Mouse (Mus musculus) large intestine, adult 2 months (tissue): ENCODE measurements around the gene Sun2. TPM values are rescaled to one million over a fixed set of nuclear protein-coding genes. Genes with fewer than 3 reads are reported as not detected.

Source experiments
- DNase-seq: peaks from one replicate; pipeline ENCODE4 v3.0.0-alpha.2; 2012; ENCODE audit warnings: low read depth, low spot score
- WGBS: fragments of 180-500 bp; shearing (Covaris S2); methylation state at CpG from one replicate; pipeline ENCODE4 v1.1.7; 2018; 5-methylcytosine and 5-hydroxymethylcytosine counted together
- polyA plus RNA-seq: library from polyadenylated mRNA; depleted of rRNA; stranded (reverse); fragments of >200 nt; gene quantifications from 2 replicates; pipeline ENCODE4 v1.2.3, GENCODE M21; 2012; rRNA removed

Sun2 gene
- 18.9 and 19.0 TPM in 2 replicates for polyA plus RNA-seq

- peak; percentile 55 for DNase-seq
- whole genome bisulfite sequencing = under 1% methylated on average over 93 of the region's 93 CpGs
These were observed at the start of gene Sun2 for GRCm38 (mm10) chr15:79741921-79742705. Gene Sun2 (minus strand): TSS chr15:79742536.

- 10% methylated on average over 12 of the region's 12 CpGs for WGBS
- peak; percentile 13 for DNase-seq
These were observed 49.2 kb upstream of the Sun2 start for GRCm38 (mm10) chr15:79791502-79791901.

GRCm38 (mm10) chr15:79790905-79791304 lies 48.6 kb upstream of the Sun2 start:
- 78% methylated on average over 6 of the region's 6 CpGs for WGBS
- DNase-seq = no peak

GRCm38 (mm10) chr15:79790111-79790510 lies 47.8 kb upstream of the Sun2 start:
- DNase-seq = no peak
- WGBS = 59% methylated on average over 8 of the region's 8 CpGs

DNA sequence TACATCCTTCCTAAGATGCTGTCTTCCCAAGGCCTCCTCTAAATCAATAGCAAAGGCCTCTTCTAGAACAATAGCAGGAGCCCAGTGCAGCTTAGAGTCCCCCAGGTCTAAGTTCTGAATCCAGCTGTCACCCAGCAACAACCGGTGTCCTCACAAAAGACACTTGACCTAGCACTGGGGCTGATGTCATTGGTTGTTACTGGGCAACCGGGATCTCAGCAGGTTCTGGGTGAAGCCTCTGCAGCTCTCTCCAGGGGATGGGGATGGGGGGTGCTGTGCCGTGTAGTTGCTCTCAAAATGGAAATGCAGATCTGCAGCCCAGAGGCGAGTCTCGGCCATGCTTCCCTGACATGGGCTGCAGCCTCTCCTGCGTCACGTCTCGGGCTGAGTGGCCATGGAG lies 45.5 kb upstream of the Sun2 start:
- DNase-seq = no peak
- WGBS = 59% methylated on average over 8 of the region's 8 CpGs

GRCm38 (mm10) chr15:79785056-79785455 lies 42.7 kb upstream of the Sun2 start:
- DNase-seq = no peak
- WGBS = 53% methylated on average over 1 of the region's 1 CpGs

DNA sequence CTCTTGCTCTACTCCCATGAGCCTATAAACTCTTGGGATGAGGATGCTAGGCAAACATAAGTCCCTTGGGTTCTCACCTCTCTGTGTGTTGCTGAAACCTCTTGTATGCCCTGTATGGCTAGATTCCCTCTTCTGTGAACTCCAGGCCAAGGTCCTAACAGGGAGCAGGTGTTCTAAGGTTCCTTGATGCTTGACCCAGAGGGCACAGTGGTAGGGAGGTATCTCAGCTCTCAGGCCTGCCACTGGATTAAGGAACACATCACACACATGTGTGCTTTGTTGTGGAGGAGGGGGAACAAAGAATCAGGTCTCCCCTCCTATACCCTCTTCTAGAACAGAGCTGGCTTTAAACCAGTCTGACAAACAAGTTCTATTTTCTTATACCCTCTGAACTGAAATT lies 35.4 kb upstream of the Sun2 start, which contains the start of gene Dnal4:
TSS of gene Dnal4 (minus strand) at position 101 of the 400 bp plus-strand sequence.
- no peak for DNase-seq

DNA sequence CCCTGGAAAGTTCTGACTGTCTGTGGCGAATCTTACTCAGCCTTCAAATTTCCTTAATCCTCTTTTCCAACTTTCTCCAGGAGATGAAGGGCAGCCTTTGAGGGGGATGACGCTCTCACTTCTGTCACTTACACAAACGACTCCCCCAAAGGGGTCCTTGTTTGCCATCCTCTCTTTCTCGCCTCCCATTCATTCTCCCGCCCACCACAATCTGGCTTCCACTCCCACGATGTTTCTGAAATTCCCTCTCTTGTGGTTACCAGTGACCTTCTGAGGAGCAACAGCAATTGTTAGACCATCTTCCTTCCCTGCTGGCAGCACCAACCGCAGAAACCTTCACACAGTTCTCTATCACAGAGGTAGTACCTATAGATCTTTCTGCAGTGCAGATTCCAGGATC lies 33.3 kb upstream of the Sun2 start:
- WGBS = 66% methylated on average over 7 of the region's 7 CpGs
- no peak for DNase-seq

DNA sequence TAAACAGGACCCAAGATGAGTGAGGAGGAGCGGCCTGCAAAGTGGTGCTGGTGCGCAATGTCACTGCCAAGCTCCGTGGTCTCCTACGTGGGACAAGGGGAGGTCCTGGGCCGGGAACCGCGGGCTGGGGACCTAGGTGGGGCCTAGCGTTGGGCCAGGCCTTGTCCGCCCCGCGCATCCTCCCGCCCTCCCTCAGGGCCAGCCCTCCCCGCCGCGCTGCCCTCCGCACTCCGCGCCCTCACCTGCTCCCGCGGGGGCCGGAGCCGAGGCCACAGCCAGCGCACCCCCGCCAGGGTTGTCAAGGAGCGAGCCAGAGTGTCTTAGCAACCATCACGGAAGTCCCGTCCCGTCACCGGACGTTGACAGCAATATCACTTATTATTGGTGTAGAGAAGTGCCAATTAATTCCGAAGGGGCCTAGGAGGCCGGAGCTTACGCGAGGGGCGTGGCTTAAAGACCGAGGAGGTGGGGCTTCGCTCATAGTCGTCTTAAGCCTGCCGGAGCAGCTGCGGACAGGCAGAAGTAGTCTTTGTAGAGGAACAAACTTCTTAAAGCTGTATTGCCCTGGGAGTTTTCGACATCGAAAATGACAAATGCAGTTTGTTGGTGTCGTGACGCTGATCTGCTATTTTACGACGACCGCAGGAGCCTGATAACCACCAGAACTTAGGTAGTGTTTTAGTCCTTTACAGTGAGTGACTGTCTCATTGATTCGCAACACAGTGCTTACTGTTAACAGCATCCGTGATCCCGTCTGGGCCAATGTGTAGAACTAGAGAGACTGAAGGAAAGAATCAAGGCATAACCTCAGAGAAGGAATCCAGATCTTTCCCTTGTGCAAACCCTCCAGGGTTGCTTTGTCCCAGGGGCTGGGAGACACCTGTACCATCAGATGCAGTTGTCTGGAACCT lies 32.0 kb upstream of the Sun2 start:
- peak; percentile 94 for DNase-seq
- under 1% methylated on average over 50 of the region's 50 CpGs for WGBS

DNA sequence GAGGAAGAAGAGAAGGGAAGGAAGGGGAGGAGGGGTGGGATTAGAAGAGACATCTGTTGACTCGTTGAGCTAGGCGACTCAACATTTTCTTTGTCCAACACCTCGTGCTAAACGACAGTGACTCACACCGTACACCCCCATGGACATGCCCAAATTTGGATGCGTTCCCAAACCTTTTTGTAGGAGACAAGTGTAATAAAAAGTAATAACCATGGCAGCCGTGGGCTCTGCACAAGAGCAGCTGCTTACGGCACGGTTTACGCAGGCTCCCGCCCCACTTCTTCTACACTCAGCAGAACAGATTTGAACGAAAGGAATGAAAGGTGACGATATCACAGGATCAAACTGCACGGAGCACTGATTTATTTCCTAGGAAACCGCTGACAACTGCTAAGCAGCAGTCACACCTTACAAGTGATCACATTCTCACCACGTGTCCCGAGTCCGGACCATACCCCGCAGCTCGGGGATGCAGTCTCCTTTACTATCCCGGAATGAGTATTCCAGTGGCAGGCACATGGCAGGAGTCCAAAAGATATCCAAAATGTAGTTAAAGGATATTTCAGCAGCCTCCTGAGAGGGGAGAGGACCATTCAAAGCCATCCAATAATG lies 28.4 kb upstream of the Sun2 start:
- DNase-seq = no peak
- WGBS = 22% methylated on average over 21 of the region's 21 CpGs

DNA sequence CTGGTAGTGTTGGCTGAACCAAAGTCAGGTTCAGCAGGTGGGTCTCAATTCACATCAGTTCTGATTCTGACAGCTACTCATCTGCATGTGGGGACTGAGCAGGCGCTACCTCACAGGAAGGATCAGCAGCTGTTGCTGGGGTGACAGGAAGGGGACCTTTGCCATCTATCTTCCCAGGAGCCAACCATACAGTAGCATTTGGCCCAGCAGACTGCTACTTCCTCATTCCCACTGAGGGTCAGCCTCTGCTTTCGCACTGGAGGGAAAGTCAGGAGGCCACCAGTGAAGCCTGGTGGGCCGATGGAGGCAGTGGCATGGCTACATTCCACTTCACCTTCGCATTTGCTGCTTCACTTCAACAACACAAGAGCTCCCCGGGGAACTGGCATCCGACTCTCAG lies 26.0 kb upstream of the Sun2 start:
- DNase-seq = no peak
- 87% methylated on average over 6 of the region's 6 CpGs for WGBS

DNA sequence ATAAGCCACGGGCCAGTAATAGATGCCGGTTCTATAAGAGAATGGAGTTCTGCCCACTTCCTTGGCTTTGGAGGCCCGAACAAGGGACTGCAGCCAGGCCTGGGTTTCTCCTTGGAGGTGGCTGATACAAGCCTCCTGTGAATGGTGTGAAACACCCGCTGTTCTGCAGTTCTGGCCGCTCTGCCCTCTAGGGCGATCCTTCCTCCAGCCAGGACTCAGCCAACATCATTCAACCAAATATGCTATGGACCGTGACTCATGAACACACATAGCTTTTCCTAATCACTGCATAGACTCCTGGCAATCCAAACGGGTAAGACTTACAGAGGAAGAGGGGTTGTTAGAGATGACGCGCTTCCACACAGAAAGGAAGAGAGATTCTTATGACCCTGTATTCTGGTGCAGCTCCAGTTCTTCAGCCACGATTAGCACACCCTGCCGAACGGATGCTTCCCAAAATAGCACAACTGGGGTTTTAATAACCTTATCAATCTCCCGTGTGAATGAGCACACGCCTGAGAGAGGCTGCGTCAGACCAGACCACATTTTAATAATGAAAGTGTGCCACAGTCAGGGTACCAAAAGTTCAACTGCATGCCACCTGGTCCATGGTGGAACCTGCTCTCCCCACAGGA lies 25.1 kb upstream of the Sun2 start:
- WGBS = 77% methylated on average over 16 of the region's 16 CpGs
- no peak for DNase-seq

DNA sequence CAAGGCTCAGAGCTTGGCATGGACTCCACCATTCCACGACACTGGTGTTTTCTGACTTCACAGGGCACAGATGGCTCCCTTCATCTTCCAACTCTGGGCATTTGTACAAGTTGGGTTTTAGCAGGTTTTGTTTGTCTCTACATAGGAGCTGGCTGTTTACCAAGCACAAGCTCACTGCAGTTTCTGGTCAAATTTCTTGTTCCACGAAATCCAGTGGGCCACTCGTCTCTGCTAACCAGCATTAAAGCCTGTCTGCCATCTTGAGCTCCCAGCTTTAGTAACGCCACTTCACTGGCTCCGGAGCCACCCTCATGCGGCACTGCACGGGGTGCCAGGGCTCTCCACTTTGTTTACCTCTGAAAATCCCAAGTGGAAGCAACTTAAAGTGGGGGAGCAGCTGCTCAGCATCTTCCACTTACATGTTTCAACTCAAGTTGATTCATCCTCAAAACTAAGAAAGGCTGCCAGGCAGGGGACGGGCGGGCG lies 24.3 kb upstream of the Sun2 start:
- WGBS = 79% methylated on average over 10 of the region's 10 CpGs
- DNase-seq = no peak

- 80% methylated on average over 10 of the region's 10 CpGs for WGBS
These were observed 23.8 kb upstream of the Sun2 start for GRCm38 (mm10) chr15:79766168-79766567.

DNA sequence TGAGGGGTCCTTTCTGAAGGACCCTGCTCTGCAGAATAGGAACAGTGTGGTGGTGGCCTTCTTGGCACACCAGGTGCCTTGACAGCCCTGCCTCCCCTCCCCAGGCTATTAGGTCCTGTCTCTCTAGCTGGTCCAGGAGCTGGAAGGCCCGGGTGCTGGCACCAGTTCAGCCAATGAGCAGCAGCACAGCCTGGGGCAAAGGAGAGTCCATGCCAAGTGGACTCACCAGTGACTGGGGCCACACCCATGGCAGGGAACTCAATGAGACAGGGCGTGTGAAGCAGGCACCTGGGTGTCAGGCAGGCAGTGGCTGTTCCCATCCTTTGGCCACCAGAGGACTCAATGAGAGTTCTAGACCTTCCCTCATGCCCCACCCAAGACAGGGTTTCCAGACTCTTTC lies 23.0 kb upstream of the Sun2 start:
- DNase-seq = peak; percentile 73
- WGBS = 18% methylated on average over 2 of the region's 2 CpGs

More at GRCm38 (mm10) chr15:79766168-79766567, 23.8 kb upstream of the Sun2 start:
- no peak for DNase-seq

GRCm38 (mm10) chr15:79764539-79765267 lies 22.4 kb upstream of the Sun2 start:
- DNase-seq = no peak
- 79% methylated on average over 11 of the region's 11 CpGs for WGBS

DNA sequence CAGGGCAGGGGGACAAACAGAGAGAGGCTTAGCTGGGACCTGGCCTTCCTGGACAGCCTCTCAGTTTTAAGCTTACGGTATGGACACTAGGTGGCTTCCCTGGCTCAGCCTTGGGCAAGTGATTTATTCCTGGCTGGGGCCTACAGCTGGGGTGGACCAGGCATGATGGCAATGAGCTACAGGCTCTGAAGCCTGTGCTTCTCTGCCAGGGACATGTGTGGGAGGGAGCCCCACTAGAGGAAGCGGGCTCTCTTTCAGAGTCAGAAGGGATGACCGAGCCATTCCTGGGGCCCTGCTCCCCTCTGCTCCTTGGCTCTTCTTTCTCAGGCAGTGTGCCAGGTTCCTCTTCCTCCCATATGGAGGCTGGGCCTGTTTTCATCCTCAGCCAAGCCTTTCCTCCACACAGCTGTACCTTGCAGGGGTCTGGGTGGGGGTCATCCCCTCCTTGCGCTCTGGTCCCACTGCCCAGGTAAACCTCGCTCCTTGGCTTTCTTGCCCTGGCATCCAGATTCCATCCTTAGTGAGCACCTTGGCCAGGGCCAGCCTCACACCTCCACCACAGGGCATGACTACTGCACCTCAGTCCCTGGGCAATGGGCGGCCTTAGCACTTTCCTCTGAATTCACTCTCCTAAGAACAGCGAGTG lies 21.4 kb upstream of the Sun2 start:
- WGBS = 93% methylated on average over 7 of the region's 7 CpGs
- no peak for DNase-seq

DNA sequence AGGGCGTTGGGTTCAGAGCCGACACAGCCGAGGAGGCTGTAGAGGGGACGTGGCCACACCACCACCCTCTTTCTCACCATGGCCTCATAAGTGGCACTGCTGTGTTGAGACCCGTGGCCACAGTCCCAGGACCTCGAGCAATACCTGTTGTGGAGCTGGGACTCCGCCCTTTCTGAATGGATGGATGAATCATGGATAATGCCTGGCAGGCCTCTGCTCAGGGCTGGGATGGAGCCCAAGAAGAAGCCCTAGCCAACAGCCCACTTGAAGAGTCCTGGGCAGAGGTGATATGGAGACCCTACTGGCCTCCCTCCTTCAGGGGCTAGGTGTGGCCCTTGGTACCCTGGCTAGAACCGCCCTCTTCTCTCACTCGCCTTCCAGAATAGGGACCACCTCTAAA lies 20.7 kb upstream of the Sun2 start:
- WGBS = 87% methylated on average over 9 of the region's 9 CpGs

GRCm38 (mm10) chr15:79760956-79761355 lies 18.6 kb upstream of the Sun2 start:
- DNase-seq = no peak
- 91% methylated on average over 6 of the region's 6 CpGs for WGBS

More for the DNA sequence above, 20.7 kb upstream of the Sun2 start:
- DNase-seq = no peak
